Mouse (Mus musculus): Measurements from ENCODE around the gene Ccdc62. TPM values are rescaled to one million over a fixed set of nuclear protein-coding genes. Genes with fewer than 3 reads are reported as not detected.

The Ccdc62 gene
- total and polyA plus RNA-seq, 3 experiments = 7.5 to 13.4 TPM; not detected in 1

DNA sequence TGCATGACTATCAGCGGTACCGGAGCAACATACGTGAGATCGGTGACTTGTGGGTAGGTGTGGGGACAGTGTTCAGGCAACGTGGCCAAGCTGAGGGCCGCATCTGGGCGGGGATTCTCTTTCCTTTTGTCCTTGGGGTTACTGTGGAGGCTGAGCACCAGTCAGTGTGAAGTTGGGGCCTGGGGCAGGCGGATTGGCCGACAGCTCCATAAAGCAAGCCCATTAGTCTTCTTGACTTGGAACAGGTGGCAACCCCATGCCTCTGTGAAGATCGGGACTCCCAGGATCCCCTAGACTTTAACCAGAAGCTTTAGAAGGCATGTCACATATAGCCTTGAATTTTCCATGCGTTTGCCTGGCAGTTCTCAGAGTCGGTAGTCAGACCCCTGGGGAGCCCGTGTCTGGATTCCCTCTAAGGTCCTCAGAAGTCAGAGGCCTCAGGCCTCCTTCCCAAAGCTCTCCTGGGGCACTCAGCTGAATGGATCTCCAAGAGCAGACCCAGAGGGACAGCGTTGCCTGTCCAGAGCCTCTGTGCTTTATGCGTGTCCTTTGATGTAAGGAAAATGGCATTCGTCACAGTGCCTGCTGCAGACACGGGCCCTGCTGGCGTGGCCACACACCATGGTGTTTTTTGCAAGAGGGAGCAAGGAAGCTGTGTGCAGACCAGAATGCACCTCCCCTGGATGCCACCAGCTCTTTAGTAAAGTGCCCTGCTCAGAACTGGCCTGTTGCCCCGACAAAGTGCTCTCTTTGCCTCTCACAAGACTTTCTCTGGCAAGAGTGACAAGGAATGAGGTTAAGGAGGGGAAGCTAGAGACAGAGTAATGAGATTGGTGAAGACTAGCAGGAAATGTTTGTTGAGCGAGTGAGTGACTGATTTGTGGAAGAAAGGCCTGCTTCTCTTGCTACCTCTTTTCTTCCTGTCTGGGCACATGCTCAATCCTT is 59.7 kb downstream of the Ccdc62 start:
- Histone ChIP-seq H3K4me3 (ENCODE audit: control insufficient read depth in 1 of 2, insufficient read depth in 1 of 2, low read depth in 2 of 2, low read length in 2 of 2) (no peak overlapping the region), H3K79me2 (ENCODE audit: control insufficient read depth, insufficient read depth, low read length, poor library complexity) (no peaks in the 10 kb centered on the region; the same call in 1 of the 2 replicates), H3K9me3 (replicated peaks; ENCODE audit: insufficient read depth, low read length) (no peaks in the 10 kb centered on the region), H3K4me1 (ENCODE audit: control insufficient read depth in 1 of 2, insufficient read depth in 2 of 2, low read length in 2 of 2) (no peaks in the 10 kb centered on the region), H3K27me3 (ENCODE audit: control insufficient read depth in 1 of 2, insufficient read depth in 2 of 2, low read length in 2 of 2) (no peaks in the 10 kb centered on the region), H3K36me3 (ENCODE audit: control insufficient read depth in 1 of 2, insufficient read depth in 2 of 2, low read length in 2 of 2) (no peaks in the 10 kb centered on the region), H3K27ac (ENCODE audit: control insufficient read depth, low read depth, low read length) (no peak overlapping the region), H3K9ac (ENCODE audit: control insufficient read depth, low read depth, low read length, poor library complexity, severe bottlenecking) (no peak overlapping the region)
- no peak for DNase-seq (ENCODE audit: low read depth, low spot score)
- no peak for TF ChIP-seq NRF1 (IDR thresholded peaks at IDR 0.05; ENCODE audit: insufficient read depth, low read depth, low read length, poor library complexity, severe bottlenecking)
- no peak for TF ChIP-seq MEF2A (IDR thresholded peaks at IDR 0.05; ENCODE audit: extremely low read depth, insufficient replicate concordance, low read depth, low read length, poor library complexity, severe bottlenecking)
- TF ChIP-seq TCF12 (IDR thresholded peaks at IDR 0.05; ENCODE audit: low read depth, low read length) = no peak
- TF ChIP-seq POLR2AphosphoS5 (IDR thresholded peaks at IDR 0.05; ENCODE audit: borderline replicate concordance, low read depth, low read length) = no peak
- TF ChIP-seq HCFC1 (IDR thresholded peaks at IDR 0.05; ENCODE audit: low read depth, low read length) = no peak
- TF ChIP-seq EP300 (IDR thresholded peaks at IDR 0.05; ENCODE audit: low read depth in 1 of 2, low read length in 2 of 2) = no peak
- no peak for TF ChIP-seq CTCF (IDR thresholded peaks at IDR 0.05 in 2 of 3, conservative IDR thresholded peaks at IDR 0.05 in 1 of 3; ENCODE audit: control insufficient read depth in 1 of 3, insufficient read depth in 1 of 3, low read depth in 2 of 3, low read length in 3 of 3, poor library complexity in 1 of 3, severe bottlenecking in 1 of 3)
- TF ChIP-seq TAL1 (IDR thresholded peaks at IDR 0.05; ENCODE audit: low read length) = no peak
- TF ChIP-seq MAX (IDR thresholded peaks at IDR 0.05; ENCODE audit: low read length) = no peak
- no peak for TF ChIP-seq POLR2A (IDR thresholded peaks at IDR 0.05; ENCODE audit: control insufficient read depth in 1 of 2, insufficient read depth in 1 of 2, low read depth in 1 of 2, low read length in 2 of 2, poor library complexity in 1 of 2)
- no peak for TF ChIP-seq SIN3A (IDR thresholded peaks at IDR 0.05; ENCODE audit: low read length)
- TF ChIP-seq GABPA (IDR thresholded peaks at IDR 0.05; ENCODE audit: low read depth, low read length) = no peak
- TF ChIP-seq MAZ (IDR thresholded peaks at IDR 0.05; ENCODE audit: low read depth, low read length) = no peak
- no peak for TF ChIP-seq ZMIZ1 (IDR thresholded peaks at IDR 0.05; ENCODE audit: low read depth, low read length)
- TF ChIP-seq RAD21 (IDR thresholded peaks at IDR 0.05; ENCODE audit: low read depth, low read length) = no peak
- no peak for TF ChIP-seq MYB (IDR thresholded peaks at IDR 0.05; ENCODE audit: low read depth, low read length)
- TF ChIP-seq POLR2AphosphoS2 (IDR thresholded peaks at IDR 0.05; ENCODE audit: low read length) = no peak
- no peak for TF ChIP-seq USF1 (IDR thresholded peaks at IDR 0.05; ENCODE audit: low read depth, low read length)
- TF ChIP-seq ETS1 (IDR thresholded peaks at IDR 0.05; ENCODE audit: low read depth, low read length) = no peak

DNA sequence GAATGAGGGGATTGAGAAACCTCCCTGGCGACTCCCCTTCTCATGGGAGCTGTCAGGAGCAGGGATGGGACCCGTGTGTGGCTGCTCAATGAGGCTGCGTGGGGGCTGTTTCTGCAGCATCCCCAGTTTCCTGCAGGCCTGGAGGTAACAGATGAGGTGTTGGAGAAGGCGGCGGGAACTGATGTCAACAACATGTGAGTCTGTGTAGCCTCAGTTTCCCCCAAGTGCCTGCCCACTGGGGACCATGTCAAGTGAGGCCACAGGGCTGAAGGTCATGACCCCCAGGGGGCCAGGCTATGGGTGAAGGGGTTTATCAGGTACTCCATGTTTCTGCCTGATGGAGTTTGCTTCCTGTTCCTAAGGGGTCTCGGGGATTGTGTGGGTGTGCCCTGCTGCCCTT is 60.8 kb downstream of the Ccdc62 start:
- Histone ChIP-seq H3K4me3 (ENCODE audit: control insufficient read depth in 1 of 2, insufficient read depth in 1 of 2, low read depth in 2 of 2, low read length in 2 of 2) (no peak overlapping the region), H3K4me1 (ENCODE audit: control insufficient read depth in 1 of 2, insufficient read depth in 2 of 2, low read length in 2 of 2) (no peaks in the 10 kb centered on the region), H3K36me3 (ENCODE audit: control insufficient read depth in 1 of 2, insufficient read depth in 2 of 2, low read length in 2 of 2) (no peaks in the 10 kb centered on the region), H3K79me2 (ENCODE audit: control insufficient read depth, insufficient read depth, low read length, poor library complexity) (no peaks in the 10 kb centered on the region; the same call in 1 of the 2 replicates), H3K27ac (ENCODE audit: control insufficient read depth, low read depth, low read length) (no peak overlapping the region), H3K9me3 (replicated peaks; ENCODE audit: insufficient read depth, low read length) (no peaks in the 10 kb centered on the region), H3K9ac (ENCODE audit: control insufficient read depth, low read depth, low read length, poor library complexity, severe bottlenecking) (no peak overlapping the region), H3K27me3 (ENCODE audit: control insufficient read depth in 1 of 2, insufficient read depth in 2 of 2, low read length in 2 of 2) (no peaks in the 10 kb centered on the region)
- TF ChIP-seq CTCF (IDR thresholded peaks at IDR 0.05 in 2 of 3, conservative IDR thresholded peaks at IDR 0.05 in 1 of 3; ENCODE audit: control insufficient read depth in 1 of 3, insufficient read depth in 1 of 3, low read depth in 2 of 3, low read length in 3 of 3, poor library complexity in 1 of 3, severe bottlenecking in 1 of 3) = no peak
- DNase-seq (ENCODE audit: low read depth, low spot score) = no peak

Measured in MEL (cell line).